Mouse (Mus musculus) right cerebral cortex, postnatal 4 days (tissue): ENCODE measurements around the gene Cln5.

Source experiments
- DNase-seq: peaks from one replicate; pipeline ENCODE4 v3.0.0-alpha.2; 2022

Gene Cln5

GRCm38 (mm10) chr14:103069864-103070611, at the start of gene Cln5:
TSS of gene Cln5 (plus strand) at chr14:103070216.
- peak; percentile 82 for DNase-seq

GRCm38 (mm10) chr14:103029203-103029602, 40.8 kb upstream of the Cln5 start:
- no peak for DNase-seq

DNA sequence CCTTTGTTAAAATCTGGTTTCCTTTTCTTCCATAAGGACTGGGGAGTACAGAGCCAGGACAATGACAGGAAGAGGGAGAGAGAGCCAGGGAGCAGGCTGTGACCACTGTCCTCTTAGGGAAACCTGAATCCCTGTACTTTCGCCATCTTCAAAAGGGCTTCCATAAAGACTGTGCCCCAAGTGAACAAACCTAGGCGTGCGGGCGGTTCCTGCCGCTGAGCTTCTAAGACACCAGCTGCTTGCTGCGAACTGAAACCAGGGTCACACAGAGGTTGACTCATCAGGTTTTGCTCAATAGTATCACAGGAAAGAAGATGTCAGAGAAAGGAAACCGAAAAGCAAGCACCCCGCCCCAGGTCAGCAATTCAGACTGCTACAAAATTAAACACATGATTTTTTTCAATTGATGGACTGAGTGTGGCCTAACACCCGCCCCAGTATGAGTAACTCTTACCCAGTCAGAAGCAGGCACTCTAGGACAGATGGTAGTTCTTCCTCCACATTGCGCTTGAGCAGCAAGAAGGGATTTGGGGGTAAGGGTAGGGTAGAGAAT, 36.7 kb upstream of the Cln5 start:
- DNase-seq, result no peak

DNA sequence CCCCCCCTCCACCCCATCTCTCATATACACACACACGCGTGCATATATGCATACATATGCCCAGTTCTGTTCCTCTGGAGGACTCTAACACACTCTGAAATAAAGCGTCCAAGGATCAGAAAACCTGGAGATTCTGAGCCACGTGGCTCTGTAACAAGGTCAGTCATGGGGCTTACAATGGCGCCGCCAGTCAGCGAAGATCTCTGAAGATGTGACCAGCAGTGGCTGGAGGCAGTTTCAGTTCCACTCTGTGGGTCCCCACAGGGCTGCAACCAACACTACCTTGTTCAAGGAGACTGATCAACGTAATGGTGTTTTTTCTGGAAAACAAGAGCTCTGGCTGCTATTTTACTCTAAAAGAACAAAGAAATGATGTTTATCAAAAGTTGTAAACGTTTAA, 35.9 kb upstream of the Cln5 start:
- no peak for DNase-seq

GRCm38 (mm10) chr14:103037016-103037415, 33.0 kb upstream of the Cln5 start:
- no peak for DNase-seq

GRCm38 (mm10) chr14:103046677-103047076, 23.3 kb upstream of the Cln5 start, which contains the start of gene Acod1:
TSS of gene Acod1 (plus strand) at chr14:103046977.
- DNase-seq, result no peak

- DNase-seq, result no peak
Observed at GRCm38 (mm10) chr14:103048292-103049086, 21.5 kb upstream of the Cln5 start.

DNA sequence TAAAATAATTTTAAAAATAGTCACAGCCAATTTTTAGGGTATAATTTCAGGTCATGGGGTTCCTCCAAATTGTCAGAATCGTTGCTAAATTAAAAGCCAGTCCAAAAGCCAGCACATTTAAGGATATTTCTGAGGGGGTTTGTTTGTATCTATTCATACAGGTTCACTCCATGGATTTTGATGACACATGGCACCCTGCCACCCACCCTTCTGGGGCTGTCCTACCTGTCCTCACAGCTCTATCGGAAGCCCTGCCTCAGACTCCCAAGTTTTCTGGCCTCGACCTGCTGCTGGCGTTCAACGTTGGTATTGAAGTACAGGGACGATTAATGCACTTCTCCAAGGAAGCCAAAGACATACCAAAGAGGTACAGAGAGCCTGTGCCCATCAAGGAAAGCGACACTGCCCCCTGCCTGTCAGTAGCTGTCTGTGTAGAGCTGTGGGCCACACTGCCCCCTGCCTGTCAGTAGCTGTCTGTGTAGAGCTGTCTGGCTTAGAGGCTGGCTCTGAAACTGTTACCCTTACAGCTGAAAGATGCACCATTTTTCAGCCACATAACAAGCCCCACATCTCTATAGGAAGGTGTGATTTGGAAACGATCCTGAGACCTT, 18.8 kb upstream of the Cln5 start:
- DNase-seq, result peak; percentile 72

GRCm38 (mm10) chr14:103054731-103055130, 15.3 kb upstream of the Cln5 start:
- no peak for DNase-seq

- no peak for DNase-seq
Observed at GRCm38 (mm10) chr14:103056601-103057000, 13.4 kb upstream of the Cln5 start.

DNA sequence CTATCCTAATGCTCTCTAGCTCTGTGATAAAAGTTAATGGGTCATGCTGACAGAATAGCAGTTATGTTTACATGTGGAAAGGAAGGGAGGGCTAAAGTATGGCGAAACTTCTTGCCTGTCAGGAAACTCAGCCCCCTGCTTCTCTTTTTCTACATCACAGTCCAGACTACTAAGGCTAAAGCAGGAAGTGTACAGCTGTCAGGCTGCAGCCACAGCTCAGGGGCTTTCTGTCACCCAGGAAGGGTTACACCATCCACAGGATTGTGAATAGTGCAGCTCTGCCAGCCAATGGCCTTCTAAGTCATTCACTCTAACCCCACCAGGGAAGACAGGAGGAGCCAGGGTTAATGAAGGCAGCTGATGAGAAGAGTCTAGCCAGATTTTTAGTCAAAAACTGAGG, 11.0 kb upstream of the Cln5 start:
- no peak for DNase-seq

GRCm38 (mm10) chr14:103059495-103059894, 10.5 kb upstream of the Cln5 start:
- DNase-seq, result no peak

- peak; percentile 75 for DNase-seq
Observed at GRCm38 (mm10) chr14:103065294-103066167, 4.5 kb upstream of the Cln5 start.

DNA sequence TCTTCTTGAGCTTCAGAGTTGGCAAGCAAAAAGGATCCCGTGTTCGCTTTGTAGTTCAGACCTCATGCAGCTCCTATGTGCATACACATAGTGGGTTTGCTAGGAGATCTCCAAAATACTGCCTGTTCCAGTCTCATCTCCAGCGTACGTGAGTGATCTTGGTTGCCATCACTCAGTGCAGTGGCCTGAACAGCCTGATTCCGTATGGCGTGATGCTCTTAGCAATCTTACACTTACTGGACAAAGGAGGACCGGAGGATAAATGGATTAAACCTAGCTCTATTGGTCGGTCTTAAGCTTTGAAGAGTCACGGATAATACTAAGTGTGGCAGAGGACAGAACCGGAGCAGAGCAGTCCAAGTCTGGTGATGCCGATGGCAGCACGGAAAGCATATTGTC, 552 bp upstream of the Cln5 start:
- DNase-seq, result no peak

GRCm38 (mm10) chr14:103070790-103071189, 774 bp downstream of the Cln5 start:
- DNase-seq, result peak; percentile 6

DNA sequence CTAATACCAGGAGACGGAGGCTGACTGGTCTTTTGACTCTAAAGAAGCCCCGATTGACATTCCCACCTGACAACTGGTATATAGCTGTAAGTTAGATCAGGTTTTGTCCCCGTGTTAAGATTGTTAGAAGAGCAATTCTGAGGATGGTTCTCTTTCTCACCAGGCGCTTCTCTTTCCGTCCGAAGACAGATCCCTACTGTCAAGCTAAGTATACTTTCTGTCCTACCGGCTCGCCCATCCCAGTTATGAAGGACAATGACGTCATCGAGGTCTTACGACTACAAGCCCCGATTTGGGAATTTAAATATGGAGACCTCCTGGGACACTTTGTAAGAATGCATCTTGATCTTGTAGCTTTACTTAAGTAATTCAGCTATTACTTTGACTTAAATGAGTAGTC, 1.5 kb downstream of the Cln5 start:
- no peak for DNase-seq

GRCm38 (mm10) chr14:103072731-103073130, 2.7 kb downstream of the Cln5 start:
- DNase-seq, result no peak

GRCm38 (mm10) chr14:103073825-103074224, 3.8 kb downstream of the Cln5 start:
- DNase-seq, result no peak

DNA sequence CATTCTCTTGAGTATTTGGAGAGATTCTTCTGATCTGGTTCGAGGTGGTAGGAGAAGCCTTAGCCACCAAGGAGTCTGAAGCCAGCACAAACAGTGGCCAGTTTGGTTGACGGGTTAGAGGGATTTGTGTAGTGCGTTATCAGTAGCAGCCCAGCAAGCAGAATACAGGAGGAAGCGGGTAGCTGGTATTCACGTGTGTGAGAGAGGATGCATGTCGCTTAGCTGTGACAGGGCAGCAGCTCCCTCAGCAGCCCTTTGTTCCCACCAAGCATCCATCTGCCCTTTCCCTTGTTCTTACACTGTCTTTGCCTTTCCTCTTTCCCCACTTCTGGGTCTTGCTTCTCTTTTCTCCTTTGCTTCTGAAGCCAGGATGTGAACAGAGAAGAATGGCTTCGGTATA, 5.2 kb downstream of the Cln5 start:
- no peak for DNase-seq

DNA sequence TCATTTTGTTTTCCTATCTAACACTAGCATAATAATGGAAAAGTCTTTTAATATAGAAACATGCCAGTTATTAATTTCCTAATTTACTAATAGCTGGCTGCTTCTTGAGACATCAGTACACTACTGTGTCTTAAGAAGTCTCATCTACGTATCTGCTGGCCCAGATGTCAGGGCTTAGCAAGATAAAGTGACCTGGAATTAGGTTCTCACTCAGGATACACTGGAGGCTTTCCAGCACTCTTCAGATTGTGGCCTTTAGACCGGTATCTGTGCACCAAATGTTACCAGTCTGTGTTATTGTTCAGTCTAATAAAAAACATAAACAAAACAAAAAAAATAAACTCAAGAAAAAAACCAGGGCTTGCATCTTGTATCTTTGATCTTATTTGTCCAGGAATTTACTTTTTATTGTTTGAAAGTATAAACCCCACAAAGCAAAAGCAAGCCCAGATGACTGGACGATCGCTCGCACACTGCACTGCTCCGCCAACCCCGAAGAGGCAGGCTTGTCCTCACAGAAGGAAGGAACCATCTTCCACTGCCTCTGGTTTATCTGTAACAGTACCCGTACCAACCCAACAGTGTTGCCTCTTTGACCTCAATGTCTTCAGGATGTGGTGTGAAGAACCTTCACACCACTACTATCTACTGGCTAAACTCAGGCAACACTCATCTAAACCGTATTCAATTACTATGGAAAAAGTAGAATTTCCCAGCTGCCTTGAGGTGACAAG, 7.4 kb downstream of the Cln5 start:
- no peak for DNase-seq

GRCm38 (mm10) chr14:103078006-103078912, 8.2 kb downstream of the Cln5 start:
- DNase-seq, result no peak
